Comparison of ENCODE assay signal across 8 mouse cellular contexts in the genomic region with DNA sequence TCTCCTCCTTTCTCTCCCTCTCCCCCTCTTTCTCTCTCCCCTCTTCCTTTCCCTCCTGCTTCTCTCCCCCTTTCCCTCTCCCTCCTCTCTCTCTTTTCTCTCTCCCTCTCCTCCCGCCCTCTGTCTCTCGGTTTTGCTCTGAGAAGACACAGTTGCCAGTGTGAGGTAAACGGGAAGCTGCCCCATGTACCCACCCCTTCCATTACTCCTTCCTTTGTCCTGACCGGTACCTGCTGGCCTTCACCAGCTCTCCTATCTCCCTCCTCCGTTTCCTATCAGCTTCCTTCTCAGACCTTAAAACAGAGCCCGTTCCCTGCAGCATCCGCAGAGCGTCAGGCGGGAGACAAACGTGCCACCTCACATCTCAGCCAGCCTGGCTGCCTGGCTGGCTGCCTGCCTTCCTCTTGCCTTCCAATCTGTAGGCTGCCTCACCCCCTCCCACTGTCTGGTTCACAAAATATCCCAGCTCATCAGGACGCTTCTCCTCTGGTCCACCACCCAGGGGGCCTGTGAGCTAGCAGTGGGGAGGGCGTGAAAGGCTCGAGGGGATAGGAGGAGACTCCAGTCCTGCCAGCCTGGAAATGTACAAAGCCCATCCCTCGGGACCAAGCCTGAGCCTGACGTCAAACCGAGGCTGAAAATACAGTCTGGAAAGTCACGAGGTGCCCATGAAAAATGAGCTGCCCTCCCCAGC. TPM values are rescaled to one million over a fixed set of nuclear protein-coding genes. Genes with fewer than 3 reads are reported as not detected.
DNase-seq lines count a peak whose midpoint lies in the region; ATAC-seq and TF ChIP-seq lines count a peak whose summit lies in the region.

No protein-coding gene starts in this region.

- H3K9ac ChIP-seq in intestine, embryonic 15.5 days: no peak overlapping the region
- H3K9ac ChIP-seq in limb, embryonic 13.5 days: peak overlapping the region; percentile 56

- TF ChIP-seq CTCF in cerebellum, adult 2 months (IDR thresholded peaks at IDR 0.05; ENCODE audit: borderline replicate concordance, insufficient read depth, low read depth, low read length): no peak

- H3K9me3 ChIP-seq in intestine, embryonic 15.5 days: no peaks in the 10 kb centered on the region
- no peaks in the 10 kb centered on the region for H3K9me3 ChIP-seq in limb, embryonic 13.5 days

- no peaks in the 10 kb centered on the region for H3K27me3 ChIP-seq in cerebellum, adult 2 months (ENCODE audit: control insufficient read depth, insufficient read depth, low read length)
- H3K27me3 ChIP-seq in intestine, embryonic 15.5 days (replicated peaks): peaks cover 26% of the 10 kb centered on the region
- H3K27me3 ChIP-seq in limb, embryonic 13.5 days: peaks cover 26% of the 10 kb centered on the region

- peak; percentile 32 to 72 for DNase-seq in adrenal gland, adult (ENCODE audit: inconsistent age in 2 of 2, low spot score in 1 of 2)
- no peak for DNase-seq in adrenal gland, adult 18-20 months (ENCODE audit: low spot score in 2 of 2)
- peak; percentile 86 to 87 for DNase-seq in cerebellum, adult 2 months
- peak; percentile 79 to 89 for DNase-seq in frontal cortex, postnatal 10 days (ENCODE audit: low spot score in 2 of 2)
- peak; percentile 91 for DNase-seq in right cerebral cortex, adult 18-20 months
- no peak for DNase-seq in spleen, postnatal 10 days (ENCODE audit: low spot score in 2 of 2)

- peak overlapping the region; percentile 18 for H3K27ac ChIP-seq in cerebellum, adult 2 months (ENCODE audit: insufficient read depth, low read length)
- no peak overlapping the region for H3K27ac ChIP-seq in intestine, embryonic 15.5 days
- no peak overlapping the region for H3K27ac ChIP-seq in limb, embryonic 13.5 days

- ATAC-seq in intestine, embryonic 15.5 days: peak; percentile 65; the same call in 1 of the 2 replicates
- ATAC-seq in limb, embryonic 13.5 days (ENCODE audit: low FRiP score, low read depth): peak; percentile 30; the same call in 1 of the 2 replicates

- H3K4me1 ChIP-seq in cerebellum, adult 2 months (ENCODE audit: control insufficient read depth, insufficient read depth, low read length): peaks cover 16% of the 10 kb centered on the region
- peaks cover 5% of the 10 kb centered on the region for H3K4me1 ChIP-seq in intestine, embryonic 15.5 days (replicated peaks)
- H3K4me1 ChIP-seq in limb, embryonic 13.5 days: peaks cover 21% of the 10 kb centered on the region

- no peaks in the 10 kb centered on the region for H3K36me3 ChIP-seq in intestine, embryonic 15.5 days
- no peaks in the 10 kb centered on the region for H3K36me3 ChIP-seq in limb, embryonic 13.5 days

- peak; percentile 48; the same call in 1 of the 2 replicates for TF ChIP-seq POLR2A in cerebellum, adult 2 months (IDR thresholded peaks at IDR 0.05; ENCODE audit: borderline replicate concordance, insufficient read depth, low read length)

- peak overlapping the region; percentile 52 for H3K4me2 ChIP-seq in intestine, embryonic 15.5 days (replicated peaks)
- H3K4me2 ChIP-seq in limb, embryonic 13.5 days (replicated peaks): peak overlapping the region; percentile 62

- under 1% methylated on average over 17 of the region's 17 CpGs for whole genome bisulfite sequencing in cerebellum, adult 2 months
- WGBS in intestine, embryonic 15.5 days: 4% methylated on average over 17 of the region's 17 CpGs
- 6% methylated on average over 17 of the region's 17 CpGs for WGBS in limb, embryonic 13.5 days

- peak overlapping the region; percentile 48 for H3K4me3 ChIP-seq in cerebellum, adult 2 months (replicated peaks; ENCODE audit: insufficient read depth, low read depth, low read length)
- H3K4me3 ChIP-seq in intestine, embryonic 15.5 days (replicated peaks): no peak overlapping the region
- H3K4me3 ChIP-seq in limb, embryonic 13.5 days: peak overlapping the region; percentile 33

RNA-seq across cellular contexts. Expression of a gene that starts 17.9 kb away (rescaled TPM):
- total RNA-seq in adrenal gland, adult 18-20 months (2021): not detected
- polyA plus RNA-seq in cerebellum, adult 2 months (2012; rRNA removed): not detected in 2 replicates
- polyA plus RNA-seq in intestine, embryonic 15.5 days (2015; fragmentation: Nextera tagmentation; extraction: Ambion mirVana): not detected in 2 replicates
- polyA plus RNA-seq in limb, embryonic 13.5 days (2015; fragmentation: Nextera tagmentation; extraction: Ambion mirVana): 0.14 TPM in 1 of 2 replicates, not detected in the other

RNA-seq across cellular contexts. Expression of a gene that starts 19.1 kb away (rescaled TPM):
- 10 to 100 TPM in 1 of 2 experiments, 1 to 10 TPM in 1; 6.4 to 14.9 TPM for total RNA-seq in adrenal gland, adult 18-20 months (2021)
- 158 and 176 TPM in 2 replicates for polyA plus RNA-seq in cerebellum, adult 2 months (2012; rRNA removed)
- polyA plus RNA-seq in intestine, embryonic 15.5 days (2015; fragmentation: Nextera tagmentation; extraction: Ambion mirVana): 1.0 and 2.6 TPM in 2 replicates
- 5.3 and 5.9 TPM in 2 replicates for polyA plus RNA-seq in limb, embryonic 13.5 days (2015; fragmentation: Nextera tagmentation; extraction: Ambion mirVana)

RNA-seq across cellular contexts. Expression of a gene that starts 57.9 kb away (rescaled TPM):
- total RNA-seq in adrenal gland, adult 18-20 months (2021): not detected
- polyA plus RNA-seq in cerebellum, adult 2 months (2012; rRNA removed): 0.08 and 0.30 TPM in 2 replicates
- polyA plus RNA-seq in intestine, embryonic 15.5 days (2015; fragmentation: Nextera tagmentation; extraction: Ambion mirVana): 0.13 TPM in 1 of 2 replicates, not detected in the other
- 11.5 and 13.7 TPM in 2 replicates for polyA plus RNA-seq in limb, embryonic 13.5 days (2015; fragmentation: Nextera tagmentation; extraction: Ambion mirVana)

Comparison
In these comparisons a context has a peak if more than half of its experiments do, and no peak if none do; other contexts are left out.
1. DNase-seq: peak in adrenal gland, adult (2 of 2), cerebellum, adult 2 months (2 of 2), frontal cortex, postnatal 10 days (2 of 2) and right cerebral cortex, adult 18-20 months (single experiment); none in adrenal gland, adult 18-20 months (0 of 2) and spleen, postnatal 10 days (0 of 2).
2. RNA of a gene that starts 19.1 kb away (polyA plus RNA-seq): 158 to 176 TPM in cerebellum, adult 2 months; 5.3 to 5.9 TPM in limb, embryonic 13.5 days and 1.0 to 2.6 TPM in intestine, embryonic 15.5 days; every median in the first group is over 10 times any median in the second.